Mouse (Mus musculus): Measurements from ENCODE around the gene Epb41. TPM values are rescaled to one million over a fixed set of nuclear protein-coding genes. Genes with fewer than 3 reads are reported as not detected.

The Epb41 gene
- polyA plus RNA-seq, 1 experiment from 2014 or later: 123 TPM

- H3K27me3 ChIP-seq (ENCODE audit: poor library complexity, severe bottlenecking): no peaks in the 10 kb centered on the region
- 48% methylated on average over 3 of the region's 3 CpGs for WGBS
- 0 out of 2 replicates have a peak overlapping the region, but pooled peaks have one; percentile 100 for H3K27ac ChIP-seq
- H3K9me3 ChIP-seq: no peaks in the 10 kb centered on the region
- H3K4me1 ChIP-seq: peaks cover 55% of the 10 kb centered on the region
- H3K4me3 ChIP-seq: peak overlapping the region; percentile 96
- H3K36me3 ChIP-seq (replicated peaks): peaks cover 12% of the 10 kb centered on the region
- DNase-seq (ENCODE audit: extremely low spot score, low spot score): no peak
Observed at GRCm38 (mm10) chr4:131875242-131875641, 199.9 kb downstream of the Epb41 start.

GRCm38 (mm10) chr4:131874567-131874966 is 200.6 kb downstream of the Epb41 start:
- WGBS: 5% methylated on average over 11 of the region's 11 CpGs
- peaks cover 17% of the 10 kb centered on the region for H3K36me3 ChIP-seq (replicated peaks)
- peaks cover 52% of the 10 kb centered on the region for H3K4me1 ChIP-seq
- no peaks in the 10 kb centered on the region for H3K27me3 ChIP-seq (ENCODE audit: poor library complexity, severe bottlenecking)
- peak overlapping the region; percentile 100 for H3K27ac ChIP-seq
- peak overlapping the region; percentile 96 for H3K4me3 ChIP-seq
- DNase-seq (ENCODE audit: extremely low spot score, low spot score): no peak
- no peaks in the 10 kb centered on the region for H3K9me3 ChIP-seq

GRCm38 (mm10) chr4:131874169-131874536 is 201.0 kb downstream of the Epb41 start:
- Histone ChIP-seq H3K36me3 (replicated peaks) (peaks cover 17% of the 10 kb centered on the region), H3K4me3 (peak overlapping the region; percentile 96), H3K4me1 (peaks cover 49% of the 10 kb centered on the region), H3K27ac (peak overlapping the region; percentile 100), H3K9me3 (no peaks in the 10 kb centered on the region), H3K27me3 (ENCODE audit: poor library complexity, severe bottlenecking) (no peaks in the 10 kb centered on the region)
- no peak for DNase-seq (ENCODE audit: extremely low spot score, low spot score)
- under 1% methylated on average over 20 of the region's 20 CpGs for WGBS

Small RNA genes lying within 50 kb of the gene (microRNA-seq; reads per million reads assigned to microRNA genes)
- gene Gm27445: not detected

Other genes with a start within 250 kb of the Epb41 start
- 26.5 and 27.0 TPM in 2 replicates for gene Ptpru, start 237.0 kb downstream of the Epb41 start, polyA plus RNA-seq (2016; fragmentation: Nextera tagmentation; extraction: Ambion mirVana)
- 57.6 and 60.2 TPM in 2 replicates for gene Mecr, start 231.9 kb downstream of the Epb41 start, polyA plus RNA-seq (2016; fragmentation: Nextera tagmentation; extraction: Ambion mirVana)
- 152 and 155 TPM in 2 replicates for gene Srsf4, start 201.7 kb downstream of the Epb41 start, polyA plus RNA-seq (2016; fragmentation: Nextera tagmentation; extraction: Ambion mirVana)
- 0.84 and 1.7 TPM in 2 replicates for gene Tmem200b, start 153.6 kb downstream of the Epb41 start, polyA plus RNA-seq (2016; fragmentation: Nextera tagmentation; extraction: Ambion mirVana)
- not detected in 2 replicates for gene Gm10300, start 624 bp downstream of the Epb41 start, polyA plus RNA-seq (2016; fragmentation: Nextera tagmentation; extraction: Ambion mirVana)
- 0.11 TPM in 1 of 2 replicates, not detected in the other for gene Oprd1, start 69.2 kb upstream of the Epb41 start, polyA plus RNA-seq (2016; fragmentation: Nextera tagmentation; extraction: Ambion mirVana)
- gene Ythdf2, start 137.0 kb upstream of the Epb41 start, polyA plus RNA-seq (2016; fragmentation: Nextera tagmentation; extraction: Ambion mirVana): 142 and 151 TPM in 2 replicates
- gene Gmeb1, start 186.3 kb upstream of the Epb41 start, polyA plus RNA-seq (2016; fragmentation: Nextera tagmentation; extraction: Ambion mirVana): 45.4 and 50.6 TPM in 2 replicates
- gene Taf12, start 199.1 kb upstream of the Epb41 start, polyA plus RNA-seq (2016; fragmentation: Nextera tagmentation; extraction: Ambion mirVana): 71.0 and 73.1 TPM in 2 replicates
- 0.97 and 1.2 TPM in 2 replicates for gene Rab42, start 228.1 kb upstream of the Epb41 start, polyA plus RNA-seq (2016; fragmentation: Nextera tagmentation; extraction: Ambion mirVana)